27 mouse cellular contexts compared by ENCODE assay signal in the genomic region with DNA sequence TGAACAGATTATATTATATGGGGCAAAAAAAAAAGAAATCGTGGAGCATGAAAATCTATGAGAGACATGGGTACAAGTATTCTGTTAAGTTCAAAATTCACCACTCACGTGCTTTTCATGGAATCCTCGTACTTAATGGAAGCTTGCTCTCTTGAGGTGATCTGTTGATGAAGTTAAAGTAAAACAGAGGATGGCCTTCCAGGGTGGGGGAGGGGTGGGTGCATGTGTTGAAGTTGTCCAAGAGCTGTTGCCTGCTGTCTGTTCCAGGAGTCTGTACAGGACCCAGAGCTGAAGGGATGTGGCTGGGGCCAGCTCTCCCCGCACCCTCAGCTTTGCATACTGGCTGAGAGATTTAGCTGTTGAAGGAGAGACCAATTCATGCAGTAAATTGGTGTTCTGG. TPM values are rescaled to one million over a fixed set of nuclear protein-coding genes. Genes with fewer than 3 reads are reported as not detected.
DNase-seq lines count a peak whose midpoint lies in the region; ATAC-seq and TF ChIP-seq lines count a peak whose summit lies in the region.
"Had no signal": no experiment of that assay in that cellular context is flagged by ENCODE, and none has a peak within 500 bp of the region (broad histone marks: within the 10 kb centered on the region; RNA-seq: fewer than 3 reads in every experiment).

No protein-coding gene starts in this region.

- H3K27ac ChIP-seq in kidney, adult 2 months (ENCODE audit: insufficient read depth, low read depth, low read length): peak overlapping the region; percentile 83
- H3K27ac ChIP-seq in kidney, embryonic 16.5 days (ENCODE audit: low read length): no peak overlapping the region
- H3K27ac ChIP-seq: forebrain, embryonic 10.5 days; forebrain, embryonic 13.5 days; heart, embryonic 15.5 days; hindbrain, embryonic 10.5 days; hindbrain, embryonic 13.5 days had no signal

- no peak overlapping the region for H3K4me3 ChIP-seq in kidney, adult 2 months (ENCODE audit: insufficient read depth, low read depth, low read length)
- no peak overlapping the region for H3K4me3 ChIP-seq in kidney, embryonic 16.5 days (ENCODE audit: low read length)
- H3K4me3 ChIP-seq: forebrain, embryonic 10.5 days; forebrain, embryonic 13.5 days; heart, embryonic 12.5 days; heart, embryonic 15.5 days; hindbrain, embryonic 10.5 days; hindbrain, embryonic 13.5 days had no signal

- H3K36me3 ChIP-seq in kidney, adult 2 months (ENCODE audit: control insufficient read depth, insufficient read depth, low read length): no peaks in the 10 kb centered on the region
- H3K36me3 ChIP-seq in kidney, embryonic 16.5 days (ENCODE audit: insufficient read depth, low read length): no peaks in the 10 kb centered on the region
- H3K36me3 ChIP-seq: forebrain, embryonic 10.5 days; G1E; heart, embryonic 12.5 days; heart, embryonic 15.5 days; hindbrain, embryonic 10.5 days; hindbrain, embryonic 13.5 days had no signal

- H3K9ac ChIP-seq in kidney, embryonic 16.5 days (replicated peaks; ENCODE audit: low read length): no peak overlapping the region
- H3K9ac ChIP-seq: forebrain, embryonic 13.5 days; heart, embryonic 12.5 days; heart, embryonic 15.5 days; hindbrain, embryonic 13.5 days had no signal

- peaks cover 18% of the 10 kb centered on the region; the same call in 1 of the 2 replicates for H3K4me1 ChIP-seq in kidney, adult 2 months (ENCODE audit: control insufficient read depth, insufficient read depth, low read length)
- H3K4me1 ChIP-seq in kidney, embryonic 16.5 days (ENCODE audit: insufficient read depth, low read length): no peaks in the 10 kb centered on the region

- no peak overlapping the region for H3K4me2 ChIP-seq in kidney, embryonic 16.5 days (replicated peaks; ENCODE audit: low read depth, low read length)
- H3K4me2 ChIP-seq: forebrain, embryonic 13.5 days; heart, embryonic 12.5 days; heart, embryonic 15.5 days; hindbrain, embryonic 13.5 days had no signal

- TF ChIP-seq CTCF in kidney, adult 2 months (conservative IDR thresholded peaks at IDR 0.05; ENCODE audit: insufficient read depth, insufficient read length, low read depth, low read length): no peak

- H3K27me3 ChIP-seq in kidney, adult 2 months (replicated peaks; ENCODE audit: control insufficient read depth, insufficient read depth, low read length): no peaks in the 10 kb centered on the region
- H3K27me3 ChIP-seq in kidney, embryonic 16.5 days (ENCODE audit: insufficient read depth, low read length): no peaks in the 10 kb centered on the region
- H3K27me3 ChIP-seq: CH12.LX; forebrain, embryonic 13.5 days; heart, embryonic 12.5 days; heart, embryonic 15.5 days; hindbrain, embryonic 13.5 days; Patski had no signal

- 60% methylated on average over 4 of the region's 4 CpGs for WGBS in kidney, adult 2 months
- 74% methylated on average over 4 of the region's 4 CpGs for WGBS in kidney, embryonic 16.5 days

- DNase-seq in kidney, adult 2 months: peak; percentile 91
- DNase-seq in kidney, postnatal 10 days: peak; percentile 24
- DNase-seq in kidney, postnatal 4 days: no peak
- DNase-seq in yolk sac, embryonic 10.5 days (ENCODE audit: low spot score): peak; percentile 36
- DNase-seq in right cerebral cortex, postnatal 25 days: no peak
- DNase-seq: adrenal gland, postnatal 10 days; adrenal gland, postnatal 36 days; B cell, adult 2 months; cerebellum, adult 18-20 months; cerebellum, adult 9-10 months; cerebellum, postnatal 14 days; gastrocnemius, postnatal 25 days; heart, adult 18-20 months; heart, postnatal 10 days; heart, postnatal 36 days had no signal

- no peak for ATAC-seq in kidney, embryonic 16.5 days (ENCODE audit: low FRiP score, low TSS enrichment)
- ATAC-seq: forebrain, embryonic 13.5 days; forebrain, embryonic 16.5 days; hindbrain, embryonic 16.5 days; Patski had no signal

- TF ChIP-seq POLR2A in kidney, adult 2 months (IDR thresholded peaks at IDR 0.05; ENCODE audit: low read depth, low read length): no peak

- H3K9me3 ChIP-seq in kidney, embryonic 16.5 days (ENCODE audit: low read length): no peaks in the 10 kb centered on the region
- H3K9me3 ChIP-seq: forebrain, embryonic 10.5 days; forebrain, embryonic 13.5 days; heart, embryonic 12.5 days; heart, embryonic 15.5 days; hindbrain, embryonic 10.5 days; hindbrain, embryonic 13.5 days had no signal

RNA-seq across cellular contexts. Expression of gene Xylt1, which starts 45.6 kb away (rescaled TPM):
- 5.9 and 6.1 TPM in 2 replicates for polyA plus RNA-seq in kidney, adult 2 months (2012; rRNA removed)
- 1.6 and 1.8 TPM in 2 replicates for polyA plus RNA-seq in kidney, embryonic 16.5 days (2015; fragmentation: Nextera tagmentation; extraction: Ambion mirVana)
- polyA plus RNA-seq: G1E had no signal

Comparison
In these comparisons a context has a peak if more than half of its experiments do, and no peak if none do; other contexts are left out.
1. DNase-seq: peak in kidney, adult 2 months (single experiment), kidney, postnatal 10 days (single experiment) and yolk sac, embryonic 10.5 days (single experiment); none in kidney, postnatal 4 days (0 of 2) and right cerebral cortex, postnatal 25 days (single experiment).